Mouse (Mus musculus): Measurements from ENCODE around the gene Ncoa6. TPM values are rescaled to one million over a fixed set of nuclear protein-coding genes. Genes with fewer than 3 reads are reported as not detected.

The Ncoa6 gene
- polyA plus RNA-seq, 1 experiment from 2014 or later: 16.7 TPM

DNA sequence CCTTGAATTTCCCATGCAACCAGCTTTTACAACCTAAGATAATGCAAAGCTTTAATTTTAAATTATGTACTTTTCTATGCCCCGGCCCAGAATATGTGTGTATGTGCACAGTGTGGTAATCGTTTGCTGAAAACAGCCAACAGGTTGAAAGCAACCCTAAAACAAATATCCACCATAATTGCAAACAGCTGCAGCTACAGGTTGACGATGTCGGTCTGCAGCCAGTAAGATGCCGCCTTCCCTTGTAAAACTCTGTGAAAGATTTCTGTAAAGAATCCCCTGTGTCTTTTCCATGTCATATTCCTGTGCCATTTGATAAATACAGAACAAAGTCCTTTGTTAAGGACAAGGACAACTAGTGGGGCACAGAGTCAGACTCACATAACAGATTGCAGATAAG lies 79.1 kb downstream of the Ncoa6 start:
- TF ChIP-seq CTCF (IDR thresholded peaks at IDR 0.05): no peak
- no peak for TF ChIP-seq EP300 (IDR thresholded peaks at IDR 0.05)
- Histone ChIP-seq H3K27ac (ENCODE audit: low read length) (no peak overlapping the region), H3K27me3 (replicated peaks; ENCODE audit: insufficient read depth, low read length) (no peaks in the 10 kb centered on the region), H3K9me3 (ENCODE audit: low read length) (no peaks in the 10 kb centered on the region), H3K9ac (replicated peaks; ENCODE audit: low read depth) (no peak overlapping the region), H3K36me3 (ENCODE audit: insufficient read depth, low read length) (peaks cover 15% of the 10 kb centered on the region), H3K4me3 (ENCODE audit: low read depth, low read length) (no peak overlapping the region), H3K4me2 (replicated peaks; ENCODE audit: low read depth, low read length) (no peak overlapping the region), H3K4me1 (ENCODE audit: insufficient read depth, low read depth, low read length) (no peaks in the 10 kb centered on the region)
- no peak for ATAC-seq
- DNase-seq (ENCODE audit: low spot score): no peak
- 88% methylated on average over 5 of the region's 5 CpGs for WGBS

GRCm38 (mm10) chr2:155388573-155388972 lies 85.1 kb downstream of the Ncoa6 start:
- Histone ChIP-seq H3K4me1 (ENCODE audit: insufficient read depth, low read depth, low read length) (no peaks in the 10 kb centered on the region), H3K36me3 (ENCODE audit: insufficient read depth, low read length) (peaks cover 35% of the 10 kb centered on the region; the same call in 1 of the 2 replicates), H3K27me3 (replicated peaks; ENCODE audit: insufficient read depth, low read length) (no peaks in the 10 kb centered on the region), H3K9ac (replicated peaks; ENCODE audit: low read depth) (no peak overlapping the region), H3K4me3 (ENCODE audit: low read depth, low read length) (no peak overlapping the region), H3K27ac (ENCODE audit: low read length) (no peak overlapping the region), H3K4me2 (replicated peaks; ENCODE audit: low read depth, low read length) (no peak overlapping the region), H3K9me3 (ENCODE audit: low read length) (no peaks in the 10 kb centered on the region)
- TF ChIP-seq EP300 (IDR thresholded peaks at IDR 0.05): no peak
- no peak for TF ChIP-seq CTCF (IDR thresholded peaks at IDR 0.05)
- DNase-seq (ENCODE audit: low spot score) (no peak), ATAC-seq (no peak)
- 89% methylated on average over 2 of the region's 2 CpGs for WGBS

DNA sequence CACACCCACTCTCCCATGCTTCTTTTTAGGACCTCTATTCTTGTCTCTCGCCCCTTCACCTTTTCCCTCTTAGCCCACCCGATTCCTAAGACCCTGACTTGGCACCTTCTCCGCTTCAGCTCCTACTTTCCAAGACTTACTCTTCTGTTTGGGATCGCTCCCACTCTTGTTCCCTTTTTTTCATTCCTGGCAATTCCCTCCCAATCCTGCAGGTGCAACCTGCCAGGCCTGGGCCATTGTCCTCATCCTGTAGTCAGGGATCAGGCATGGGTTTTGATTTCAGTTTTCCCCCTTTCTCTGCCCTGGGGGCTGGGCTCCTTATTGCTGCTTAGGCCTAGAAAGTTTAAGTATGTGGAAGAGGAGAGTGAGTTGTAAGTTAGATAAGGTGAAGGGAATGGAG lies 86.6 kb downstream of the Ncoa6 start:
- Histone ChIP-seq H3K27me3 (replicated peaks; ENCODE audit: insufficient read depth, low read length) (no peaks in the 10 kb centered on the region), H3K4me1 (ENCODE audit: insufficient read depth, low read depth, low read length) (peaks cover 9% of the 10 kb centered on the region; the same call in 1 of the 2 replicates), H3K9ac (replicated peaks; ENCODE audit: low read depth) (no peak overlapping the region), H3K36me3 (ENCODE audit: insufficient read depth, low read length) (peaks cover 34% of the 10 kb centered on the region; the same call in 1 of the 2 replicates), H3K27ac (ENCODE audit: low read length) (no peak overlapping the region), H3K4me2 (replicated peaks; ENCODE audit: low read depth, low read length) (no peak overlapping the region), H3K4me3 (ENCODE audit: low read depth, low read length) (no peak overlapping the region), H3K9me3 (ENCODE audit: low read length) (no peaks in the 10 kb centered on the region)
- TF ChIP-seq CTCF (IDR thresholded peaks at IDR 0.05): no peak
- no peak for TF ChIP-seq EP300 (IDR thresholded peaks at IDR 0.05)
- ATAC-seq: no peak
- no peak for DNase-seq (ENCODE audit: low spot score)
- 75% methylated on average over 4 of the region's 4 CpGs for WGBS

GRCm38 (mm10) chr2:155386534-155386899 lies 87.2 kb downstream of the Ncoa6 start:
- Histone ChIP-seq H3K4me3 (ENCODE audit: low read depth, low read length) (no peak overlapping the region), H3K9me3 (ENCODE audit: low read length) (no peaks in the 10 kb centered on the region), H3K36me3 (ENCODE audit: insufficient read depth, low read length) (peaks cover 34% of the 10 kb centered on the region; the same call in 1 of the 2 replicates), H3K4me2 (replicated peaks; ENCODE audit: low read depth, low read length) (no peak overlapping the region), H3K27me3 (replicated peaks; ENCODE audit: insufficient read depth, low read length) (no peaks in the 10 kb centered on the region), H3K27ac (ENCODE audit: low read length) (no peak overlapping the region), H3K4me1 (ENCODE audit: insufficient read depth, low read depth, low read length) (peaks cover 9% of the 10 kb centered on the region; the same call in 1 of the 2 replicates), H3K9ac (replicated peaks; ENCODE audit: low read depth) (no peak overlapping the region)
- DNase-seq (ENCODE audit: low spot score): no peak
- TF ChIP-seq CTCF (IDR thresholded peaks at IDR 0.05) (no peak), EP300 (IDR thresholded peaks at IDR 0.05) (no peak)
- ATAC-seq: no peak
- 19% methylated on average over 26 of the region's 27 CpGs for WGBS

GRCm38 (mm10) chr2:155385731-155386533 lies 87.8 kb downstream of the Ncoa6 start:
- no peak for TF ChIP-seq CTCF (IDR thresholded peaks at IDR 0.05)
- no peak for TF ChIP-seq EP300 (IDR thresholded peaks at IDR 0.05)
- H3K27ac ChIP-seq (ENCODE audit: low read length): no peak overlapping the region
- DNase-seq (ENCODE audit: low spot score): peak; percentile 46
- 66% methylated on average over 17 of the region's 18 CpGs for WGBS
- H3K9ac ChIP-seq (replicated peaks; ENCODE audit: low read depth): no peak overlapping the region
- H3K4me1 ChIP-seq (ENCODE audit: insufficient read depth, low read depth, low read length): peaks cover 9% of the 10 kb centered on the region; the same call in 1 of the 2 replicates
- peaks cover 31% of the 10 kb centered on the region; the same call in 1 of the 2 replicates for H3K36me3 ChIP-seq (ENCODE audit: insufficient read depth, low read length)
- H3K9me3 ChIP-seq (ENCODE audit: low read length): no peaks in the 10 kb centered on the region
- no peak for ATAC-seq
- H3K27me3 ChIP-seq (replicated peaks; ENCODE audit: insufficient read depth, low read length): no peaks in the 10 kb centered on the region
- no peak overlapping the region for H3K4me2 ChIP-seq (replicated peaks; ENCODE audit: low read depth, low read length)
- H3K4me3 ChIP-seq (ENCODE audit: low read depth, low read length): no peak overlapping the region

- whole genome bisulfite sequencing: 21% methylated on average over 7 of the region's 7 CpGs
Observed at GRCm38 (mm10) chr2:155385090-155385489, 88.6 kb downstream of the Ncoa6 start.

More at GRCm38 (mm10) chr2:155385090-155385489, 88.6 kb downstream of the Ncoa6 start:
- H3K4me2 ChIP-seq (replicated peaks; ENCODE audit: low read depth, low read length): no peak overlapping the region
- ATAC-seq (peak; percentile 45), DNase-seq (ENCODE audit: low spot score) (peak; percentile 95)
- no peak overlapping the region for H3K9ac ChIP-seq (replicated peaks; ENCODE audit: low read depth)
- TF ChIP-seq EP300 (IDR thresholded peaks at IDR 0.05): no peak
- peak; percentile 91 for TF ChIP-seq CTCF (IDR thresholded peaks at IDR 0.05)
- peaks cover 28% of the 10 kb centered on the region; the same call in 1 of the 2 replicates for H3K36me3 ChIP-seq (ENCODE audit: insufficient read depth, low read length)
- H3K27me3 ChIP-seq (replicated peaks; ENCODE audit: insufficient read depth, low read length): no peaks in the 10 kb centered on the region
- peaks cover 9% of the 10 kb centered on the region; the same call in 1 of the 2 replicates for H3K4me1 ChIP-seq (ENCODE audit: insufficient read depth, low read depth, low read length)
- H3K27ac ChIP-seq (ENCODE audit: low read length): no peak overlapping the region
- H3K9me3 ChIP-seq (ENCODE audit: low read length): no peaks in the 10 kb centered on the region
- H3K4me3 ChIP-seq (ENCODE audit: low read depth, low read length): no peak overlapping the region
